Mouse (Mus musculus) embryonic facial prominence, embryonic 11.5 days (tissue): ENCODE data around the gene Ccdc141. TPM values are rescaled to one million over a fixed set of nuclear protein-coding genes. Genes with fewer than 3 reads are reported as not detected.

ENCODE experiments used
- ATAC-seq: fragments of 200-750 bp; cut with Nextera tagmentation; replicated peaks from 2 replicates; pipeline ENCODE4 v1.8.0; 2017; ENCODE audit warnings: low read depth; ENCODE audit not compliant: insufficient number of reproducible peaks, low FRiP score, low TSS enrichment
- DNase-seq: peaks from one replicate; pipeline ENCODE4 v3.0.0-alpha.2; 2015; ENCODE audit warnings: low spot score
- H3K27ac ChIP-seq: fragments of 300-500 bp; sonication (generic); replicated peaks from 2 replicates; pipeline ENCODE4 v1.5.1; 2014; ENCODE audit warnings: mild to moderate bottlenecking, low read depth, low read length, control low read depth
- H3K27me3 ChIP-seq: fragments of 300-500 bp; sonication (generic); 2 replicates; pipeline ENCODE4 v1.6.1; 2014; ENCODE audit warnings: mild to moderate bottlenecking, low read length, moderate library complexity, mixed read lengths; ENCODE audit not compliant: control insufficient read depth, insufficient read depth
- H3K36me3 ChIP-seq: fragments of 300-500 bp; sonication (generic); replicated peaks from 2 replicates; pipeline ENCODE4 v1.6.1; 2014; ENCODE audit warnings: low read depth, mild to moderate bottlenecking, low read length, moderate library complexity, mixed read lengths; ENCODE audit not compliant: control insufficient read depth, insufficient read depth
- H3K4me1 ChIP-seq: fragments of 300-500 bp; sonication (generic); 2 replicates; pipeline ENCODE4 v1.6.1; 2014; ENCODE audit warnings: low read length, mixed read lengths; ENCODE audit not compliant: control insufficient read depth, insufficient read depth
- H3K4me2 ChIP-seq: fragments of 300-500 bp; sonication (generic); 2 replicates; pipeline ENCODE4 v1.6.1; 2014; ENCODE audit warnings: low read depth, mild to moderate bottlenecking, control low read depth, low read length, moderate library complexity
- H3K4me3 ChIP-seq: fragments of 300-500 bp; sonication (generic); 2 replicates; pipeline ENCODE4 v1.5.1; 2014; ENCODE audit warnings: low read depth, low read length, control low read depth
- H3K9ac ChIP-seq: fragments of 300-500 bp; sonication (generic); replicated peaks from 2 replicates; pipeline ENCODE4 v1.6.1; 2014; ENCODE audit warnings: mild to moderate bottlenecking, control low read depth, low read length
- H3K9me3 ChIP-seq: fragments of 300-500 bp; sonication (generic); replicated peaks from 2 replicates; pipeline ENCODE4 v1.6.1; 2016; ENCODE audit warnings: mild to moderate bottlenecking, low read length, inconsistent platforms, mixed read lengths; ENCODE audit not compliant: control insufficient read depth
- WGBS: fragments of 180-500 bp; shearing (Covaris S2); extraction: QIAGEN DNeasy Blood & Tissue Kit; methylation state at CpG from one replicate; pipeline ENCODE4 v1.1.7; 2014; 5-methylcytosine and 5-hydroxymethylcytosine counted together
- polyA plus RNA-seq: library from polyadenylated mRNA; unstranded; fragments of >200 nt; fragmentation: Nextera tagmentation; extraction: Ambion mirVana; gene quantifications from 2 replicates; pipeline ENCODE4 v1.2.1, GENCODE M21; 2014

Gene Ccdc141
- polyA plus RNA-seq, 1 experiment from 2014 or later = 5.6 TPM

GRCm38 (mm10) chr2:77184049-77184571, 13.7 kb upstream of the Ccdc141 start:
- WGBS = 86% methylated on average over 8 of the region's 8 CpGs
- H3K9me3 ChIP-seq = no peaks in the 10 kb centered on the region
- no peak overlapping the region for H3K27ac ChIP-seq
- H3K36me3 ChIP-seq = no peaks in the 10 kb centered on the region
- H3K4me1 ChIP-seq = no peaks in the 10 kb centered on the region
- no peak overlapping the region for H3K4me2 ChIP-seq
- ATAC-seq = no peak
- no peak for DNase-seq
- no peaks in the 10 kb centered on the region for H3K27me3 ChIP-seq
- no peak overlapping the region for H3K4me3 ChIP-seq
- no peak overlapping the region for H3K9ac ChIP-seq

GRCm38 (mm10) chr2:77183646-77184045, 13.2 kb upstream of the Ccdc141 start:
- no peak for DNase-seq
- 91% methylated on average over 2 of the region's 2 CpGs for WGBS
- Histone ChIP-seq H3K9ac (no peak overlapping the region), H3K27me3 (no peaks in the 10 kb centered on the region), H3K9me3 (no peaks in the 10 kb centered on the region), H3K4me3 (no peak overlapping the region), H3K27ac (no peak overlapping the region), H3K4me1 (no peaks in the 10 kb centered on the region), H3K4me2 (no peak overlapping the region), H3K36me3 (no peaks in the 10 kb centered on the region)
- no peak for ATAC-seq

GRCm38 (mm10) chr2:77182996-77183380, 12.6 kb upstream of the Ccdc141 start:
- DNase-seq = no peak
- Histone ChIP-seq H3K4me1 (no peaks in the 10 kb centered on the region), H3K36me3 (no peaks in the 10 kb centered on the region), H3K27ac (no peak overlapping the region), H3K9me3 (no peaks in the 10 kb centered on the region), H3K9ac (no peak overlapping the region), H3K27me3 (no peaks in the 10 kb centered on the region), H3K4me3 (no peak overlapping the region), H3K4me2 (no peak overlapping the region)
- 79% methylated on average over 6 of the region's 6 CpGs for WGBS
- ATAC-seq = no peak

GRCm38 (mm10) chr2:77182271-77182995, 12.0 kb upstream of the Ccdc141 start:
- Histone ChIP-seq H3K4me2 (no peak overlapping the region), H3K9me3 (no peaks in the 10 kb centered on the region), H3K4me1 (no peaks in the 10 kb centered on the region), H3K4me3 (no peak overlapping the region), H3K9ac (no peak overlapping the region), H3K27ac (no peak overlapping the region), H3K27me3 (no peaks in the 10 kb centered on the region), H3K36me3 (no peaks in the 10 kb centered on the region)
- no peak for DNase-seq
- 86% methylated on average over 4 of the region's 4 CpGs for WGBS
- no peak for ATAC-seq

- no peaks in the 10 kb centered on the region for H3K27me3 ChIP-seq
- H3K36me3 ChIP-seq = no peaks in the 10 kb centered on the region
- no peaks in the 10 kb centered on the region for H3K9me3 ChIP-seq
- WGBS = 65% methylated on average over 2 of the region's 2 CpGs
- H3K4me2 ChIP-seq = no peak overlapping the region
- 0 out of 2 replicates have a peak, but pooled peaks have one; percentile 9 for ATAC-seq
- no peak overlapping the region for H3K27ac ChIP-seq
- H3K4me1 ChIP-seq = no peaks in the 10 kb centered on the region
- H3K9ac ChIP-seq = no peak overlapping the region
- DNase-seq = no peak
- H3K4me3 ChIP-seq = no peak overlapping the region
Measured at GRCm38 (mm10) chr2:77177472-77177871, 7.0 kb upstream of the Ccdc141 start.

GRCm38 (mm10) chr2:77176413-77176812, 6.0 kb upstream of the Ccdc141 start:
- 69% methylated on average over 10 of the region's 10 CpGs for WGBS
- Histone ChIP-seq H3K27me3 (no peaks in the 10 kb centered on the region), H3K4me3 (no peak overlapping the region), H3K9ac (no peak overlapping the region), H3K27ac (no peak overlapping the region), H3K9me3 (no peaks in the 10 kb centered on the region), H3K4me2 (no peak overlapping the region), H3K36me3 (no peaks in the 10 kb centered on the region), H3K4me1 (no peaks in the 10 kb centered on the region)
- DNase-seq (no peak), ATAC-seq (no peak)

GRCm38 (mm10) chr2:77175411-77175810, 5.0 kb upstream of the Ccdc141 start:
- Histone ChIP-seq H3K9ac (no peak overlapping the region), H3K4me3 (no peak overlapping the region), H3K27ac (no peak overlapping the region), H3K4me2 (no peak overlapping the region), H3K4me1 (no peaks in the 10 kb centered on the region), H3K9me3 (no peaks in the 10 kb centered on the region), H3K36me3 (no peaks in the 10 kb centered on the region), H3K27me3 (no peaks in the 10 kb centered on the region)
- DNase-seq = no peak
- ATAC-seq = no peak
- WGBS = 62% methylated on average over 7 of the region's 7 CpGs

GRCm38 (mm10) chr2:77174313-77174712, 3.9 kb upstream of the Ccdc141 start:
- Histone ChIP-seq H3K27ac (no peak overlapping the region), H3K27me3 (no peaks in the 10 kb centered on the region), H3K36me3 (no peaks in the 10 kb centered on the region), H3K9me3 (no peaks in the 10 kb centered on the region), H3K4me1 (no peaks in the 10 kb centered on the region; the same call in 1 of the 2 replicates), H3K4me2 (no peak overlapping the region), H3K9ac (no peak overlapping the region), H3K4me3 (no peak overlapping the region)
- DNase-seq = no peak
- ATAC-seq = no peak
- 79% methylated on average over 2 of the region's 2 CpGs for WGBS
